Mouse (Mus musculus): ENCODE measurements around the gene Usp1. TPM values are rescaled to one million over a fixed set of nuclear protein-coding genes. Genes with fewer than 3 reads are reported as not detected.
A peak's percentile ranks its signal among the peaks of the same experiment; 100 is the strongest.
"Not testable (repeated sequence)": the region's sequence is repeated elsewhere in the genome, so short reads cannot be mapped to it uniquely, and the experiment has no call there.

Gene Usp1
- total RNA-seq (2021) = 10 to 100 TPM; 15.6 to 18.7 TPM

GRCm38 (mm10) chr4:98923568-98924070 lies at the start of gene Usp1:
TSS of gene Usp1 (plus strand) at chr4:98923810.
- peak; percentile 84 to 91 for DNase-seq
- intact Hi-C loops (cut with DNase I) = loop anchor here (1.0 to 10.0 kb wide), 3 partner anchors 270 to 1169 kb away; partner anchors contain the start of genes Atg4c and Tm2d1

DNA sequence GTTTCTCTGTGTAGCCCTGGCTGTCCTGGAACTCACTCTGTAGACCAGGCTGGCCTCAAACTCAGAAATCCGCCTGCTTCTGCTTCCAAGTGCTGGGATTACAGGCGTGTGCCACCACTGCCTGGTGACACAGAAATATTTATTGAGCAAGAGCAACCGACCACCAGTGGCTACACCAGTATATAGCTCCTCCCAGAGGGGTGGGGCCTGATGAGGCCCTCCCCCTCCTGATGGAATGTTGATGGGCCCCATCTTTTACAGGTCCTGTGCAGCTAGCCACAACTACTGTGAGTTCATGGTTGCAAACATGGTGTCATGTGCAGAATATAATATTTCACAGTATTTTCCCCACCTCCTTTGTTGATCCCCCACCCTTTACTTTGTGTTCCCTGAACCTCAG lies 40.9 kb upstream of the Usp1 start:
- intact Hi-C loops (cut with DNase I) = no loop called here

DNA sequence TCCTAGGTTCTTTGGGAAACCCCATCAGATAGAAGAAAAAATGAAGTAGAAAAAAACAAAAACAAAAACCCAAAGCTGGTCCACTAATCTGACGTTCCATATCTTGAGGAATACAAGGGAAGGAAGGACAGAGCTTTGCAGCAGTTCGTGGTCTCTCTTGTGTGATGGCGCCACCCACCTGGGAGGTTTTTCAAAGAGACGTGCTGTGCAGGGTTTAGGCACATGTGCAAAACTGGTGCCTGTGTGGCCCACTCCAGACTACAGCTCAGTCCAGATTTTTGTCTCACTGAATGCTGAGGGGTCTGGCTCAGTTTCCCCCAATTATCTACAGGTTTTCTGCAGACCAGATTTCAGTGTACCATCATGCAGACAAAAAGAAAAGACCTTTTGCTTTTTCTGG lies 37.2 kb upstream of the Usp1 start:
- intact Hi-C loops (cut with DNase I) = no loop called here
- no peak for DNase-seq

More for the DNA sequence above, 40.9 kb upstream of the Usp1 start:
- DNase-seq = no peak

- intact Hi-C loops (cut with DNase I) = loop anchor here (1.0 kb wide), 2 partner anchors 148 to 165 kb away; no protein-coding TSS in a partner anchor
Measured at GRCm38 (mm10) chr4:98887148-98887547, 36.5 kb upstream of the Usp1 start.

GRCm38 (mm10) chr4:98910246-98910645 lies 13.4 kb upstream of the Usp1 start:
- intact Hi-C loops (cut with DNase I) = no loop called here
- no peak for DNase-seq

More at GRCm38 (mm10) chr4:98887148-98887547, 36.5 kb upstream of the Usp1 start:
- DNase-seq = peak; percentile 41 to 42

GRCm38 (mm10) chr4:98917724-98918123 lies 5.9 kb upstream of the Usp1 start:
- DNase-seq = no peak
- intact Hi-C loops (cut with DNase I) = no loop called here

GRCm38 (mm10) chr4:98918204-98918603 lies 5.4 kb upstream of the Usp1 start:
- intact Hi-C loops (cut with DNase I) = no loop called here
- no peak for DNase-seq

DNA sequence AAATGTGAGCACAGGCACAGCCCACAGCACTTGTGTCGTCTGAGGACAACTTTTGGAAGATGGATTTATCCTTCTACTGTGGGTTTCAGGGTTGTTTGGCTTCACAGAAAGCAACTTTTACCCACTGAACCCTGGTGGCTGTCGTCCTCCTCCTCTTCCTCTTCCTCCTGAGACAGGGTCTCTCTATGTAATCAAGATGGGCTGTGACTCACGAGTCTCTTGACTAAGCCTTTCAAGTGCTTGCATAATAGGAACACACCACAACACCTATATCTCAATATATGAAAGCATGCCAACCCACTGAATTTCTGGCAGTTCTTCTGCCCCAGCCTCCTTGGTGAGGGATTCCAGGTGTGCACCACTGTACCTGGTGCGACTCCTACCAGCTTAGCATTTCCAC lies 2.7 kb upstream of the Usp1 start:
- intact Hi-C loops (cut with DNase I) = loop anchor here (10.0 kb wide), 2 partner anchors 536 to 1166 kb away; partner anchors contain the start of gene Tm2d1
- DNase-seq = no peak

- intact Hi-C loops (cut with DNase I) = loop anchor here (10.0 kb wide), 2 partner anchors 537 to 1167 kb away; partner anchors contain the start of gene Tm2d1
- no peak for DNase-seq
Measured at GRCm38 (mm10) chr4:98922061-98922642, 1.5 kb upstream of the Usp1 start.

DNA sequence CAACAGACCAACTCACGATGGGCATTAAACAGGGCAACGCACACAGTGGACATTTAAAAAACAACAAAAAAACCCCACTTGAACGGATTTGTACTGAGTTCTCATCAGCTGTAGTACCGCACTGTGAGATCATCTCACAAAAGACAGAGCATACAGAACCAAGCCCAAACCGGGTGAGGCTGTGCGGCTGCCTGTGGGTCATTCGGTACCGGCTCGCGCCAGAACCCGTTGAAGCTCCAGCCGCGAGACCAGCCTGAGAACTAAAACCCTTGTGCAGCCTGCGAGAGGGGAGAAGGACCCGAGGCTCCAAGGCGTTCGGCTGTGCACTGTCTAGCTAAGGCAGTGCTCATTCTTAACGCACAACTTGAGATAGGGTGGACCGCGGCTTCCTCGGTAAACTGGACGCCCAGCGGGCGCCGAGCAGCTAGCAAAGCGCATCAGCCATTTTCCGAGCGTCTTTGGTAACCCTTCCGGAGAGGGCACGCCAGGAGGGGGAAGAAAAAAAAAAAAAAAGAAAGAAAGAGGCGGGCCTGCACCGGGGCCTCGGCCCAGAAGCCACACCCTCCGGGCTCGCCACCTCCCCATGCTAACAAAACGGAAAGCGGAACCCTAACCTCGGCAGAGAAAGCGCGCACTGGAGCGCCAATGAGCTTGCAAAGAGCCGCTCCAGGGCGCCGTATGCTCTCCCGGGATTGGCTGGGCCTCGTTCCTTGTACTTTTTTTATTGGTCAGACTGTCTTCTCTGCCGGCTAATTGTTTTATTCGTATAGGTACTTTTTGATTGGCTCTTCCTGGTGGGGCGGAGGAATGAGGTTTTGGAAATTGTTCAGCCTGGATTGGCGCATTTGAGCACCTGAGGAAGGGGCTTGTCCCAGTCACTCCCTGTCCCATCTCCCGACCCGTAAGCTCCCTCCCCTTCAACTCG lies 705 bp upstream of the Usp1 start:
- intact Hi-C loops (cut with DNase I) = loop anchor here (1.0 to 10.0 kb wide), 3 partner anchors 270 to 1168 kb away; partner anchors contain the start of genes Atg4c and Tm2d1
- peak; percentile 89 to 91 for DNase-seq

- intact Hi-C loops (cut with DNase I) = loop anchor here (10.0 kb wide), 2 partner anchors 539 to 1169 kb away; partner anchors contain the start of gene Tm2d1
- peak in 1 of 2 experiments; percentile 8 for DNase-seq
Measured at GRCm38 (mm10) chr4:98924071-98924905, 678 bp downstream of the Usp1 start.

DNA sequence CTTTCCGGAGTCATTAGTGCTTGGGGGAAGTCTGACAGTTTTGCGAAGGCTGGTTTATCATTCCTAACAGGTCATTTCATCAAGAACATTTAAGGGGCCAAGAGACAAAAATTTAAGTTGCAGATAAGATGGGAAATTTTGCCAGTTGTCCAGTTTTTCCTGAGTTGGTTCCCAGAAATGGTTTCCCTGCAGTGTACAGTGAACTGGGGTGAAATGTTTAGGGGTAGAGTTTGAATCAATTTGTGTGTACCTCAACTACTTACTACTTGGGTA lies 1.2 kb downstream of the Usp1 start:
- intact Hi-C loops (cut with DNase I) = loop anchor here (10.0 kb wide), 2 partner anchors 540 to 1170 kb away; partner anchors contain the start of gene Tm2d1
- no peak for DNase-seq

DNA sequence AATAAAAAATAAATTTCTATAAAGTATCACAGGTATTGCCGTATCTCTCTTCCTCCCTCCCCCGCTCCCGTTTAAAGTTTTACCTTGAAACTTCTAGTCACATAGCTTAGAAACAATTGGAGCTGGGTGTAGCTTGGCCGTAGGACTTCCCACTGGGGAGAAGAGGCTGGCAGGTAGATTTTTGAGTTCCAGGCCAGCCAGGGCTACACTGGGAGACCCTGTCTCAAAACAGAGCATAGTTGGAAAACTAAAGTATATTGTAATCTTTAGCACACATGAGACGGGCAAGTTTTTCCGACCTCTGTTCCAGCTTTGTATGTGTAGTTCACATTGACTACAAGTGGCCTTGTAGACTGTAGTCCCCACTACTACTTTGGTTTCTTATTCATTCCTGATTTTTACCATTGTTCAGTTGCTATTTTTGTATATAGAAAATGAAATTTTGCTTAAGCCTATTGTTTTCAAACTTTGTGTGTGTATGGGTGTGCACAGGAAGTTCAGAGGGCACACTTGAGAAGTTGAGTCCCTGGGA lies 1.7 kb downstream of the Usp1 start:
- DNase-seq = no peak
- intact Hi-C loops (cut with DNase I) = loop anchor here (10.0 kb wide), 2 partner anchors 541 to 1171 kb away; partner anchors contain the start of gene Tm2d1

DNA sequence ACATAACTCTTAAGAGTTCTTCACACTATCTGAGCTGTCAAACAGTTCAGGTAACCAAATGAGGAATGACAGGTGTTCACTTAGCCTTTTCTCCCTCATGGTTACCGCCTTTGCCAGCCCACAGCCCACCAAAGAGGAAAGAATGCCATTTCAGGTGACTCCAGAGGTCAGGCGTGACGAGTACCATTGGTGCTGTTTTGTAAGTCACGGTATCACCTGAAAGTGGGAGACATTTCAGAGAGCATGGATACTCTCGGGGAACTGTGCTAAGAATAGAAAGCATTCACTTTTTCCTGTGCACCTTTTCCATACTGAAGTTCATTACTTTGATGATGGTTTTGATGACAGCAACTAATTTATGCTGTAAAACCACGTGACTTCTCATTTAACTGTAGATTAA lies 12.4 kb downstream of the Usp1 start:
- DNase-seq = no peak
- intact Hi-C loops (cut with DNase I) = no loop called here

DNA sequence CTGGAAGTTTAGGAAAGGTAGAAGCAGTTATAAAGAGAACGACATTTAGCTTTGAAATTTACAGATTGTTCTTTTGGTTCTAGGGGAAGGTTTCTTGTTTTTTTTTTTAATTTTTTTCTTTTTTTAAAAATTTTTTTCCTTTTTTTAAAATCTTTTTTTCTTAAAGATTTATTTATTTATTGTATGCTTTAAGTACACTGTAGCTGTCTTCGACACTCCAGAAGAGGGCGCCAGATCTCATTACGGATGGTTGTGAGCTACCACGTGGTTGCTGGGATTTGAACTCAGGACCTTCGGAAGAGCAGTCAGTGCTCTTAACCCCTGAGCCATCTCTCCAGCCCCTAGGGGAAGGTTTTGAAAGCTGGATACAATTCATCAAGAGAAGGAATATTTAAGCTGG lies 14.6 kb downstream of the Usp1 start:
- intact Hi-C loops (cut with DNase I); DNase-seq: not testable (repeated sequence)

- no peak for DNase-seq
- intact Hi-C loops (cut with DNase I) = no loop called here
Measured at GRCm38 (mm10) chr4:98950563-98950962, 27.0 kb downstream of the Usp1 start.

DNA sequence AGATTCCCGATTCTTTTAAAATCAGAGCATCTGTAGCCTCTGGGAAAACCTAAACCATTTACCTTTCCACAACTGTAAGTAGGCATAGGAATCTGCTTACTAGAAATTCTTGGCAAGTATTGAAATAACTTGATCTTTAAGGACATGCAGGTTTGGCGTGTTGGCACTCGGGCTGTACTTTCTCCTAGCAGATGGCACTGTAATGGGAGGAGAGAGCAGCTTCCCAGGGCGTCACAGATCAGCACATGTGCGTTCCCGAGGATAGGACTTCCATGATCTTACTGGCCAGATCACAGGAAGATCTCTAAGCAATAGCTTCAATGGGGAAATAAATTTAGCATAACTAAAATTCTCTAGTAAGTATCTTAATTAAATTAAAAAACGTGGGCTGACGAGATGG lies 32.4 kb downstream of the Usp1 start:
- no peak for DNase-seq
- intact Hi-C loops (cut with DNase I) = no loop called here

- intact Hi-C loops (cut with DNase I) = no loop called here
- DNase-seq = no peak
Measured at GRCm38 (mm10) chr4:98960243-98960642, 36.6 kb downstream of the Usp1 start.

DNA sequence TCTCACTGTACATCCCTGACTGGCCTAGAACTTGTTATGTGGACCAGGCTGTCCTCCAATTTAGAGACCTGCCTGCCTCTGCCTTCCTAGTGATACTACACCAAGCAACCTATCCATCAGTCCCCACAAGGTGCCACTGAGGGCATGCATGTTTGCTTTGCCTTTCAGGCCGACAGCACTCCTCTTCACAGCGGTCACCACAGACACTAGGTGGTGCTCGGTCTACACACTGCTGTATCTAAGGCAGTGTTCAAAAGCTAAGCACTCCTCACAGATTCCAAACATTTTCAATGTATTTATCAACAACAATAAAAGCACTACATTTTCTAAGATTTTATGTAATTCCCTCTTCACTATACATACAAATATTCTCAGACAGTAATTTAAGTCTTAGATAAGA lies 46.3 kb downstream of the Usp1 start:
- DNase-seq = no peak
- intact Hi-C loops (cut with DNase I) = loop anchor here (5.0 kb wide), 1 partner anchor 212 kb away; no protein-coding TSS in a partner anchor

DNA sequence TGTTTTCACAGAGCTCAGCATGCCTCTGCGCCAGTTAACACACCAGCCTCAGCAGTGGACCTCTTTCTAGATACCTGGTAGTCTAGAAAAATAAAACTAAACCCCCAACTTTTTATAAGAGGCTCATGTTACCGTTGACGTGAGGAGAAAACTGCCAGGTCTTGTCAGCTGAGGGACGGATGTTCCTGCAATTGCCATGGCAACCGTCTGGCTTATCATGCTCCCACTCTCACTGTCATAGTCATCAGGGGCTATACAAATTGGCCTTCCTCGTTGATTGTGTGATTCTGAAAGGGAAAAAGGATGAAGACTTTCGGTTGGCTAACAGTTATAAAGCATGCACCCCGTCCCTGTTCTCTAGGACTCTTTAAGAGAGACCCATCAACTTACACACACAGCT lies 52.1 kb downstream of the Usp1 start:
- intact Hi-C loops (cut with DNase I) = no loop called here
- no peak for DNase-seq

Measured in heart, postnatal 36 days (tissue).